Mouse (Mus musculus) forebrain, embryonic 16.5 days (tissue): ENCODE results near the gene Dvl1. TPM values are rescaled to one million over a fixed set of nuclear protein-coding genes. Genes with fewer than 3 reads are reported as not detected.

Experiments
- ATAC-seq: fragments of 200-750 bp; cut with Nextera tagmentation; 2 replicates; pipeline ENCODE4 v1.8.0; 2017; ENCODE audit warnings: mild to moderate bottlenecking, moderate library complexity
- H3K27ac ChIP-seq: fragments of 300-500 bp; sonication (generic); 2 replicates; pipeline ENCODE4 v1.5.1; 2014; ENCODE audit warnings: low read length, control low read depth
- H3K27me3 ChIP-seq: fragments of 300-500 bp; sonication (generic); replicated peaks from 2 replicates; pipeline ENCODE4 v1.6.1; 2014; ENCODE audit warnings: low read length; ENCODE audit not compliant: control insufficient read depth, insufficient read depth
- H3K36me3 ChIP-seq: fragments of 300-500 bp; sonication (generic); 2 replicates; pipeline ENCODE4 v1.6.1; 2014; ENCODE audit not compliant: control insufficient read depth, insufficient read depth
- H3K4me1 ChIP-seq: fragments of 300-500 bp; sonication (generic); replicated peaks from 2 replicates; pipeline ENCODE4 v1.6.1; 2014; ENCODE audit warnings: low read length; ENCODE audit not compliant: control insufficient read depth, insufficient read depth
- H3K4me2 ChIP-seq: fragments of 300-500 bp; sonication (generic); 2 replicates; pipeline ENCODE4 v1.6.1; 2014; ENCODE audit warnings: mild to moderate bottlenecking, low read length, control low read depth
- H3K4me3 ChIP-seq: fragments of 300-500 bp; sonication (generic); replicated peaks from 2 replicates; pipeline ENCODE4 v1.5.1; 2014; ENCODE audit warnings: mild to moderate bottlenecking, low read length, control low read depth
- H3K9ac ChIP-seq: fragments of 300-500 bp; sonication (generic); replicated peaks from 2 replicates; pipeline ENCODE4 v1.6.1; 2014; ENCODE audit warnings: low read depth, low read length, control low read depth
- H3K9me3 ChIP-seq: fragments of 300-500 bp; sonication (generic); 2 replicates; pipeline ENCODE4 v1.6.1; 2016; ENCODE audit warnings: low read length; ENCODE audit not compliant: control insufficient read depth
- WGBS: fragments of 180-500 bp; shearing (Covaris S2); extraction: QIAGEN DNeasy Blood & Tissue Kit; methylation state at CpG from one replicate; pipeline ENCODE4 v1.1.7; 2014; 5-methylcytosine and 5-hydroxymethylcytosine counted together
- polyA plus RNA-seq: library from polyadenylated mRNA; unstranded; fragments of >200 nt; fragmentation: Nextera tagmentation; extraction: Ambion mirVana; gene quantifications from 2 replicates; pipeline ENCODE4 v1.2.1, GENCODE M21; 2015

The Dvl1 gene
- polyA plus RNA-seq, 1 experiment from 2014 or later = 10.0 TPM

DNA sequence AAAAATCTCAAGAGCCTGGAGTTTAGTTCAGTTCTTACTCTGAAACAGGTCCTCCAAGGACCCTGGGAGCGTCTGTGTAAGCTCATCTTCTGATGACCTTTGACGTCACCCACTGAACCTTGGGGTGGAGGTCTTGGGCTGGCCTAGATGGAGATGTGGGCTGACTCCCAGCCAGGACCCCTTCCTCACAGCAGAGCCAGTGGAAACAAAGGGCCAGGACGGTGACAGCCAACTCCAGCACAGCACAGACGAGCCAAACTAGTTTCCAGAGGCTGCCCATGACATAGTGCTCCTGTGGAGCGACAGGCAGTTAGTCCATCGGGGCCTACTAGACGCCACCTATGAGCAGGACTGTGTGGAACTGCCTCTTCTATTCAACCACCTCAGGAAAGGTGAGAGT is 61.1 kb downstream of the Dvl1 start:
- ATAC-seq = peak; percentile 55; the same call in 1 of the 2 replicates
- 86% methylated on average over 7 of the region's 7 CpGs for WGBS
- H3K36me3 ChIP-seq = peaks cover 24% of the 10 kb centered on the region

DNA sequence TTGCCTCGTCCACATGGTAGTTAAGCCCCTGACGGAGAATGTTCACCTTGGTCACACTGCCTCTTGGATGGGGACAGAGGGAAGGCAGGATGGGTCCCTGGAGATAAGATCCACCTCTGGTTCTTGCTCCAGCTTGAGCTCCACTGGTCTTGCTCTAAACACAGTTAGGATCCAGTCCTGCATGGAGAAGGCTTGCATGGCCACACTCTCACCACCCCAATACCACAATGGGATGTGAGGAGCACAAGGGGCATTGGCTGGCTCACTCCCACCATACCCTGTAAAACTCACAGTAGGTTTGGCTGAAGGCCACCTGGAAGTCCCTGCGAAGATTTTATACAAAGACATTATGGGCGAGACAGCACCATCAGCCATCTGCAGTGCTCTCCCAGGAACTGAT is 61.5 kb downstream of the Dvl1 start:
- H3K9me3 ChIP-seq = no peaks in the 10 kb centered on the region
- peaks cover 20% of the 10 kb centered on the region for H3K36me3 ChIP-seq
- H3K27ac ChIP-seq = no peak overlapping the region
- no peak overlapping the region for H3K4me2 ChIP-seq
- no peak overlapping the region for H3K9ac ChIP-seq
- 95% methylated on average over 4 of the region's 4 CpGs for WGBS
- H3K27me3 ChIP-seq = no peaks in the 10 kb centered on the region
- H3K4me3 ChIP-seq = no peak overlapping the region
- H3K4me1 ChIP-seq = no peaks in the 10 kb centered on the region
- no peak; the same call in 1 of the 2 replicates for ATAC-seq

More for the DNA sequence above, 61.1 kb downstream of the Dvl1 start:
- no peak overlapping the region for H3K27ac ChIP-seq
- no peak overlapping the region for H3K9ac ChIP-seq
- no peaks in the 10 kb centered on the region for H3K9me3 ChIP-seq
- no peak overlapping the region for H3K4me2 ChIP-seq
- no peaks in the 10 kb centered on the region for H3K27me3 ChIP-seq
- no peaks in the 10 kb centered on the region for H3K4me1 ChIP-seq
- no peak overlapping the region for H3K4me3 ChIP-seq

Other genes with a start within 250 kb of the Dvl1 start
- 12.0 and 12.9 TPM in 2 replicates for gene Slc35e2, start 246.0 kb upstream of the Dvl1 start, polyA plus RNA-seq
- 62.4 and 65.2 TPM in 2 replicates for gene Cdk11b, start 222.5 kb upstream of the Dvl1 start, polyA plus RNA-seq
- gene Gm10563, start 202.0 kb upstream of the Dvl1 start, polyA plus RNA-seq = not detected in 2 replicates
- 3.0 and 3.2 TPM in 2 replicates for gene Mmp23, start 194.0 kb upstream of the Dvl1 start, polyA plus RNA-seq
- 49.8 and 63.1 TPM in 2 replicates for gene Mib2, start 178.2 kb upstream of the Dvl1 start, polyA plus RNA-seq
- gene Fndc10, start 153.1 kb upstream of the Dvl1 start, polyA plus RNA-seq = 4.8 and 7.5 TPM in 2 replicates
- 134 and 150 TPM in 2 replicates for gene Ssu72, start 142.6 kb upstream of the Dvl1 start, polyA plus RNA-seq
- gene Tmem240, start 112.6 kb upstream of the Dvl1 start, polyA plus RNA-seq = 7.3 and 11.4 TPM in 2 replicates
- gene Atad3a, start 86.3 kb upstream of the Dvl1 start, polyA plus RNA-seq = 98.2 and 101 TPM in 2 replicates
- 27.3 and 29.6 TPM in 2 replicates for gene Vwa1, start 72.7 kb upstream of the Dvl1 start, polyA plus RNA-seq
- 0.47 and 0.53 TPM in 2 replicates for gene Tmem88b, start 61.5 kb upstream of the Dvl1 start, polyA plus RNA-seq
- not detected in 2 replicates for gene Ankrd65, start 57.0 kb upstream of the Dvl1 start, polyA plus RNA-seq
- gene Mrpl20, start 44.5 kb upstream of the Dvl1 start, polyA plus RNA-seq = 214 and 231 TPM in 2 replicates
- 176 and 188 TPM in 2 replicates for gene Ccnl2, start 34.9 kb upstream of the Dvl1 start, polyA plus RNA-seq
- 111 and 121 TPM in 2 replicates for gene Aurkaip1, start 16.1 kb upstream of the Dvl1 start, polyA plus RNA-seq
- 16.9 and 19.8 TPM in 2 replicates for gene Mxra8, start 7.7 kb upstream of the Dvl1 start, polyA plus RNA-seq
- 0.72 and 0.84 TPM in 2 replicates for gene Tas1r3, start 16.0 kb downstream of the Dvl1 start, polyA plus RNA-seq
- gene Cptp, start 22.0 kb downstream of the Dvl1 start, polyA plus RNA-seq = 22.5 and 23.8 TPM in 2 replicates
- 89.8 and 100 TPM in 2 replicates for gene Ints11, start 22.1 kb downstream of the Dvl1 start, polyA plus RNA-seq
- gene Pusl1, start 44.4 kb downstream of the Dvl1 start, polyA plus RNA-seq = 68.0 and 70.3 TPM in 2 replicates
- gene Acap3, start 44.4 kb downstream of the Dvl1 start, polyA plus RNA-seq = 94.8 and 101 TPM in 2 replicates
- gene Ube2j2, start 96.4 kb downstream of the Dvl1 start, polyA plus RNA-seq = 115 and 121 TPM in 2 replicates
- 6.3 and 9.2 TPM in 2 replicates for gene C1qtnf12, start 114.9 kb downstream of the Dvl1 start, polyA plus RNA-seq
- gene B3galt6, start 145.2 kb downstream of the Dvl1 start, polyA plus RNA-seq = 26.8 and 30.4 TPM in 2 replicates
- gene Sdf4, start 145.5 kb downstream of the Dvl1 start, polyA plus RNA-seq = 118 and 125 TPM in 2 replicates
- gene Tnfrsf4, start 166.4 kb downstream of the Dvl1 start, polyA plus RNA-seq = 1.0 and 1.4 TPM in 2 replicates
- 0.60 and 1.5 TPM in 2 replicates for gene Tnfrsf18, start 178.8 kb downstream of the Dvl1 start, polyA plus RNA-seq
- gene Ttll10, start 212.0 kb downstream of the Dvl1 start, polyA plus RNA-seq = not detected in 2 replicates